Mouse (Mus musculus): Measurements from ENCODE around the gene Fastk.

- TF ChIP-seq EP300 (IDR thresholded peaks at IDR 0.05; ENCODE audit: low read depth), result no peak
- no peak for TF ChIP-seq CTCF (IDR thresholded peaks at IDR 0.05; ENCODE audit: low read depth)
Observed at GRCm38 (mm10) chr5:24399686-24400085, 45.4 kb downstream of the Fastk start.
